Mouse (Mus musculus): ENCODE measurements at regions not wholly inside any gene's neighbourhood (a gene's known extent, or its start where the extent isn't known, plus 50 kb on each side); places are given as distances from the start of the nearest gene placed in this dataset.

GRCm38 (mm10) chr4:131100093-131100795 lies 156.1 kb downstream of the Matn1 start:
- DNase-seq, result no peak

- no peak for DNase-seq
Observed at GRCm38 (mm10) chr4:131100796-131101156, 156.6 kb downstream of the Matn1 start.

- no peak for DNase-seq
Observed at GRCm38 (mm10) chr4:131102163-131102562, 158.0 kb downstream of the Matn1 start.

- peak; percentile 10 for DNase-seq
Observed at GRCm38 (mm10) chr4:131107127-131107857, 163.1 kb downstream of the Matn1 start.

- DNase-seq, result no peak
Observed at GRCm38 (mm10) chr4:131112536-131112935, 168.4 kb downstream of the Matn1 start.

- DNase-seq, result no peak
Observed at GRCm38 (mm10) chr4:131113727-131114303, 169.6 kb downstream of the Matn1 start.

GRCm38 (mm10) chr4:131115247-131115646 lies 171.1 kb downstream of the Matn1 start:
- DNase-seq, result peak; percentile 70

GRCm38 (mm10) chr4:131118586-131118985 lies 174.4 kb downstream of the Matn1 start:
- DNase-seq, result no peak

GRCm38 (mm10) chr4:131119621-131120020 lies 175.4 kb downstream of the Matn1 start:
- DNase-seq, result peak; percentile 82

- DNase-seq, result peak; percentile 9
Observed at GRCm38 (mm10) chr4:131120680-131121079, 176.5 kb downstream of the Matn1 start.

GRCm38 (mm10) chr4:131125975-131126374 lies 181.8 kb downstream of the Matn1 start:
- DNase-seq, result no peak

- no peak for DNase-seq
Observed at GRCm38 (mm10) chr4:131126901-131127300, 182.7 kb downstream of the Matn1 start.

- no peak for DNase-seq
Observed at GRCm38 (mm10) chr4:131128646-131129045, 184.5 kb downstream of the Matn1 start.

- no peak for DNase-seq
Observed at GRCm38 (mm10) chr4:131132201-131132600, 188.0 kb downstream of the Matn1 start.

GRCm38 (mm10) chr4:131132781-131133180 lies 188.6 kb downstream of the Matn1 start:
- DNase-seq, result no peak

- DNase-seq, result no peak
Observed at GRCm38 (mm10) chr4:131135841-131136240, 191.7 kb downstream of the Matn1 start.

- no peak for DNase-seq
Observed at GRCm38 (mm10) chr4:131138891-131139290, 194.7 kb downstream of the Matn1 start.

GRCm38 (mm10) chr4:131141890-131142465 lies 197.8 kb downstream of the Matn1 start:
- no peak for DNase-seq

- DNase-seq, result no peak
Observed at GRCm38 (mm10) chr4:131145507-131145906, 201.3 kb downstream of the Matn1 start.

- DNase-seq, result no peak
Observed at GRCm38 (mm10) chr4:131148042-131148747, 204.0 kb downstream of the Matn1 start.

GRCm38 (mm10) chr4:131149466-131149865 lies 205.3 kb downstream of the Matn1 start:
- DNase-seq, result no peak

GRCm38 (mm10) chr4:131159712-131160111 lies 215.5 kb downstream of the Matn1 start:
- DNase-seq, result no peak

- DNase-seq, result no peak
Observed at GRCm38 (mm10) chr4:131160135-131160534, 215.9 kb downstream of the Matn1 start.

Data from kidney, adult 9 months (tissue).